Mouse (Mus musculus): ENCODE results near the gene Chp2. TPM values are rescaled to one million over a fixed set of nuclear protein-coding genes. Genes with fewer than 3 reads are reported as not detected.

Gene Chp2
- total and polyA plus RNA-seq, 2 experiments from 2014 or later, result 0.63 TPM; not detected in 1

- ATAC-seq (ENCODE audit: insufficient read depth, low read depth) (no peak), DNase-seq (ENCODE audit: low spot score) (no peak)
- Histone ChIP-seq H3K4me3 (ENCODE audit: low read depth, low read length) (no peak overlapping the region), H3K27ac (ENCODE audit: low read depth) (no peak overlapping the region), H3K36me3 (replicated peaks; ENCODE audit: control insufficient read depth, insufficient read depth, low read length) (no peaks in the 10 kb centered on the region), H3K27me3 (ENCODE audit: control insufficient read depth, insufficient read depth, low read length) (no peaks in the 10 kb centered on the region), H3K4me2 (ENCODE audit: low read depth, low read length) (no peak overlapping the region), H3K9me3 (replicated peaks; ENCODE audit: control insufficient read depth, low read length) (no peaks in the 10 kb centered on the region), H3K4me1 (ENCODE audit: control insufficient read depth, insufficient read depth) (no peaks in the 10 kb centered on the region), H3K9ac (replicated peaks; ENCODE audit: low read depth, low read length) (no peak overlapping the region)
- TF ChIP-seq CTCF (IDR thresholded peaks at IDR 0.05; ENCODE audit: low read depth) (no peak), EP300 (IDR thresholded peaks at IDR 0.05; ENCODE audit: low read depth) (no peak)
- WGBS, result 84% methylated on average over 2 of the region's 2 CpGs
Observed at GRCm38 (mm10) chr7:122272334-122272733, 53.0 kb downstream of the Chp2 start.

Other genes with a start within 250 kb of the Chp2 start
- gene Cog7, start 237.8 kb upstream of the Chp2 start, total RNA-seq (2014; rRNA removed; ENCODE audit: low replicate concordance), result 19.3 and 20.4 TPM in 2 replicates
- 10.5 and 12.4 TPM in 2 replicates for gene Cog7, start 237.8 kb upstream of the Chp2 start, polyA plus RNA-seq (2015; fragmentation: Nextera tagmentation; extraction: Ambion mirVana)
- gene Gga2, start 198.3 kb upstream of the Chp2 start, total RNA-seq (2014; rRNA removed; ENCODE audit: low replicate concordance), result 51.3 and 79.7 TPM in 2 replicates
- 37.5 and 38.1 TPM in 2 replicates for gene Gga2, start 198.3 kb upstream of the Chp2 start, polyA plus RNA-seq (2015; fragmentation: Nextera tagmentation; extraction: Ambion mirVana)
- 54.7 and 65.5 TPM in 2 replicates for gene Ubfd1, start 152.3 kb upstream of the Chp2 start, total RNA-seq (2014; rRNA removed; ENCODE audit: low replicate concordance)
- gene Ubfd1, start 152.3 kb upstream of the Chp2 start, polyA plus RNA-seq (2015; fragmentation: Nextera tagmentation; extraction: Ambion mirVana), result 22.6 and 25.5 TPM in 2 replicates
- gene Ears2, start 152.2 kb upstream of the Chp2 start, total RNA-seq (2014; rRNA removed; ENCODE audit: low replicate concordance), result 54.3 and 60.1 TPM in 2 replicates
- gene Ears2, start 152.2 kb upstream of the Chp2 start, polyA plus RNA-seq (2015; fragmentation: Nextera tagmentation; extraction: Ambion mirVana), result 27.8 and 29.2 TPM in 2 replicates
- gene Ndufab1, start 117.6 kb upstream of the Chp2 start, total RNA-seq (2014; rRNA removed; ENCODE audit: low replicate concordance), result 181 and 183 TPM in 2 replicates
- gene Ndufab1, start 117.6 kb upstream of the Chp2 start, polyA plus RNA-seq (2015; fragmentation: Nextera tagmentation; extraction: Ambion mirVana), result 2,966 and 3,134 TPM in 2 replicates
- 0.97 and 6.4 TPM in 2 replicates for gene Palb2, start 86.5 kb upstream of the Chp2 start, total RNA-seq (2014; rRNA removed; ENCODE audit: low replicate concordance)
- gene Palb2, start 86.5 kb upstream of the Chp2 start, polyA plus RNA-seq (2015; fragmentation: Nextera tagmentation; extraction: Ambion mirVana), result 2.4 and 3.7 TPM in 2 replicates
- 28.9 and 50.0 TPM in 2 replicates for gene Dctn5, start 86.5 kb upstream of the Chp2 start, total RNA-seq (2014; rRNA removed; ENCODE audit: low replicate concordance)
- 44.4 and 51.3 TPM in 2 replicates for gene Dctn5, start 86.5 kb upstream of the Chp2 start, polyA plus RNA-seq (2015; fragmentation: Nextera tagmentation; extraction: Ambion mirVana)
- gene Plk1, start 60.1 kb upstream of the Chp2 start, total RNA-seq (2014; rRNA removed; ENCODE audit: low replicate concordance), result 27.8 and 35.5 TPM in 2 replicates
- 22.8 and 23.3 TPM in 2 replicates for gene Plk1, start 60.1 kb upstream of the Chp2 start, polyA plus RNA-seq (2015; fragmentation: Nextera tagmentation; extraction: Ambion mirVana)
- gene Ern2, start 33.3 kb upstream of the Chp2 start, total RNA-seq (2014; rRNA removed; ENCODE audit: low replicate concordance), result not detected in 2 replicates
- gene Ern2, start 33.3 kb upstream of the Chp2 start, polyA plus RNA-seq (2015; fragmentation: Nextera tagmentation; extraction: Ambion mirVana), result 0.07 TPM in 1 of 2 replicates, not detected in the other
- gene Prkcb, start 69.3 kb downstream of the Chp2 start, total RNA-seq (2014; rRNA removed; ENCODE audit: low replicate concordance), result 1.9 and 6.9 TPM in 2 replicates
- 1.1 and 1.5 TPM in 2 replicates for gene Prkcb, start 69.3 kb downstream of the Chp2 start, polyA plus RNA-seq (2015; fragmentation: Nextera tagmentation; extraction: Ambion mirVana)